Mouse (Mus musculus): ENCODE measurements around the gene Pop7. TPM values are rescaled to one million over a fixed set of nuclear protein-coding genes. Genes with fewer than 3 reads are reported as not detected.

Pop7 gene
- total RNA-seq (2021), result 10 to 100 TPM; 12.5 to 16.9 TPM
- long read RNA-seq, experiment 1, transcript Pop7-201 (2 exons, 881 nt), result major isoform, 7 of 8 reads
- long read RNA-seq, experiment 1, partial matches to known transcripts, result 0 of 8 reads
- long read RNA-seq, experiment 1, other reads (novel, unspliced or antisense), result 0 of 8 reads
- long read RNA-seq, experiment 2, transcript Pop7-201 (2 exons, 881 nt), result major isoform, 6 of 9 reads
- long read RNA-seq, experiment 2, partial matches to known transcripts, result 0 of 9 reads
- long read RNA-seq, experiment 2, other reads (novel, unspliced or antisense), result 0 of 9 reads

DNA sequence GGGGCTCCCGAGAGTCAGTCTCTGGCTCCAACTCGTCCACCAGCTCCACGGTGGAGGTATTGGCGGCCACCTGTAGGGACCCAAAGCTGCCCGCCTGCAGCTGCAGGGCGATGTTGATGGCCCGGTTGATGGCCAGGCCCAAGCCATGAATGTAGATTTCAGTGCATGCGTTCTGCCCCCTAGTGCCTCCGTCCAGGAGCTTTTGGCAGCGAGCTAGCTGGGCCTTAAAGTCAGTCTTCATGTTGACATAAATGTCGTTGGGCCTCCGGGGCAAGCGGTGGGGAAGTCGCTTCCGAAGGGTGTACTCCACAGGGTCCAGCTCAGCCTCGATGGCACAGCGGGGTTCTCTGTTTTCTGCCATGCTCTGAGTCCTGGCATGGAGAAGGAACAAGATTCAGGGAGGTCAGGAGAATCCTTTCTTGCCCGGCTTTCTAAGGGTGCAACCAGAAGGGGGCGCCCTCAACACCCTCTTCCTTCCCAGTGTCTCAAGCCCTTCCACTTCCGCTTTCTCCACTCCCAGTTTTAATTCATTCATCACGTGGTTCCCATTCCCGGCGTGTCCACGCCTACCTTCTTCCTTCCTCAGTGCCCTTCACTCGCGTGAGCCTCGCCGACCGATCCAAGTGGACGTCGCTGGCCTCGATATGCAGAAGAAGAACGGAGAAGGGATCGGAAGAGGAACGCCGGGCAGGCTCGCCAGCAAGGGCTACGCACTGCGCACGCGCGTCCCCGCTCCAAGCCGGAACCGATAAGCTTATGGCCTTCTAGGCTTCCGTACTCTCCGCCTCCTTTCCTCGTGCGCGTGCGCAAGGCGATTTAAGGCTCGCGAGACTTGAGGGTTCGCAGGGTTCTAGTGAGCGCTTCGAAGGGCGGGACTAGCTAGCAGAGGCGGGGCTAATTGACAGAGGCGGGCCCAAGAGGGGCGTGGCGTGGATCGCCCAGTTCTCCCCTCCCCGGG, at the start of gene Pop7:
Pop7 (minus strand) TSS at position 810 of the 958 bp plus-strand sequence.
- intact Hi-C loops (cut with DNase I), result loop anchor here (2.0 to 5.0 kb wide), 2 partner anchors 19 to 210 kb away; partner anchors contain the start of gene Ufsp1

DNA sequence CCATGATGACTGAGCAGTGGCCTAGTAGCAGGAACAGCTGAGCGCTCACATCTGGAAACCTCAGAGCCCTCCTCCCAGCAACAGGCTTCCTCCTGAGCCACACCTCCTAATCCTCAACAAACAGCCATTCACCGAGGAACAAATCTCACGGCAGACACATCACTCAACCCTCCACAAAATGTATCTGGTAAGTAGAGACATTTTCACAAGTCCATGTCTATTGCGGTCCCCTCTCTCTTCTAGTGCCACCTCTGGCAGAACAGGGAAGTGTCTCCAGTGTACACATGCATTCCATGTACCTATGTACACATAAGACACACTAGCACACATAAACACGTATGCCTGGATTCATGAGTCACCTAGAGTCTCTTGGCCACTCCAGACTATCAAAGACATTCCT, 48.8 kb upstream of the Pop7 start:
- intact Hi-C loops (cut with DNase I), result no loop called here
- no peak for DNase-seq

More for the DNA sequence above, at the start of gene Pop7:
- DNase-seq, result peak; percentile 100

DNA sequence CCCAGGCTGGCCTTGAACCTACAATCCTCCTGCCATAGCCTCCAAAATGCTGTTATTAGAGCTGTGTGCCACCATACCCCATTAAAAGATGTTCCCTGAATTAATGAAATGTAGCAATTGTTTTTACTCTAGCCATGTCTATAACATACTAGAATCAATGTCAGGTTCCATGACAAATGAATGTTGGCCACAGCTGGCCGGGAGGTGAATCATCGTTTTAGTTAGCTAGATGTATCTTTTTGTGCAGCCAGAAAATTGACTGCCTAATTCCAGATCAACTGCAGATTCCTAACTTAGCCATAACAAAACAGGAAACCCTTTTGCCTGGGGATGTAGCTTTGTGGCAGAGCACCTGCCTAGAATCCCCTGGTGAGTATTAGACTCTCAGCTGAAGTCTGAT, 47.5 kb upstream of the Pop7 start:
- intact Hi-C loops (cut with DNase I), result no loop called here
- no peak for DNase-seq

DNA sequence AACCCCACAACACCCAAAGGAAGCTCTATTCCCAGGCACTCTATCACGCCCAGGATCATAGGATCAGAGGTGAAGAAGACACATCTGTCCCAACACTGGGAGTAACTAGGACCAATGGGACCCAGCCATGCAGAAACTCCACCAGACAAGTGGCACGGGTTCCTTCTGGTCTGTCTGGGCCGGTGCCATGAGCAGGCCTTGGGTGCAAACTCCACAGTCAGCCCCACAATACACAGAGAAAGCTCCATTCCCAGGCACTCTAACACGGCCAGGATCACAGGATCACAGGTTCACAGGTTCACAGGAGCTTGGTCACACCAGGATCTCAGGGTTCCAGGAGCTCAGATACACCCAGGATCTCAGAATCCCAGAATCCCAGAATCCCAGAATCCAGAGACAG, 43.3 kb upstream of the Pop7 start:
- DNase-seq, result no peak
- intact Hi-C loops (cut with DNase I), result no loop called here

DNA sequence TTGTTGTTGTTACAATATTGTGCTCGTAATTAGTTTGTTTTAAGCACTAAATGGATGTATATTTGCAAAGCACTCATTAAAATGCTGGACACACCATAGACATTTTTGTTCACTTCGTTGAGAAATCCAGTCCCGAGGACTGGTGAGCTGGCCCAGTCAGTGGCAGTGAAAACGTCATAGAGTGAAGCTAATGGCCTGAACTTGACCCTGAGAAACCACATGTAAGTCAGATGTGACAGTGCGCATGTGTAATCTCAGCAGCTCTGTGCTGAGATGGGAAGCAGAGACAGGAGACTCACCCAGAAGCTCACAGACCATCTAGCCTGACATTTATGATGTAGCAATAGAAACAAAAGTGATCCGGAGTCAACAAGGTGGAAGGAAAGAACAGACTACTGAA, 42.6 kb upstream of the Pop7 start:
- no peak for DNase-seq
- intact Hi-C loops (cut with DNase I), result no loop called here

DNA sequence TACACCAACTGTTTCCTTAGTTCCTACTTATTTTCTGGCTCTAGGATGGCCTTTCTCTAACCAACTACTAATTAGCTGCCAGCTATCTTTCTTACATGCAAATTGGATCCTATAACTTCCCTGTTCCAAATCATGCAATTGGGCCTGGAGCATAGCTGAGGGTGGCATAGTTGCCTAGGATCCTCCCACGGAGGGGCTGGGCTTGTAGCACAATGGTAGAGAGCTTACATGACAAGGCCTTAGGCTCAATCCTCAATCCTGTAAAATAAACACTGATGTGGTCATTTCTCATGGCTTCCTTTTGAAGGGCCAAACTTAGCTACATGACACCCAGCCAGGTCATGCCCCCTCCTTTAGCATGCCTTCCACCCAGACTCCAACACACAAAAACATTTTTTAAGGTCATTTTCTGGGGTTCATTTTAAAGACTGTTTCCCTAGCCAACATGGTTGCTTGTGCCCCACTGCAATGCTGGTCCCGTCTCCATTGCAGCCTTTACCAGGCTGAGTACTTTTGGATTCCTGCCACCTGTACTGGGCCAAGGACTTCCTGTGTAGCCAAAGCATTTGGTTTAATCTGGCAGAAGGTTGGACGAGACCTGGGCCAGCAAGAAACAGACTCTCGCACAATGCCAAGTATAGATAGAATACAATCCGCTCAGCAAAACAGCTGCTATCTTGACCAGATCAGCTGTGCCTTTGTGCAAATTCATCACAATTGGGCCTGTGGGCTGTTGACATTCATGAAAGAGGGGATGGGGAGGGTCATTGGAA, 39.6 kb upstream of the Pop7 start:
- no peak for DNase-seq
- intact Hi-C loops (cut with DNase I), result no loop called here

DNA sequence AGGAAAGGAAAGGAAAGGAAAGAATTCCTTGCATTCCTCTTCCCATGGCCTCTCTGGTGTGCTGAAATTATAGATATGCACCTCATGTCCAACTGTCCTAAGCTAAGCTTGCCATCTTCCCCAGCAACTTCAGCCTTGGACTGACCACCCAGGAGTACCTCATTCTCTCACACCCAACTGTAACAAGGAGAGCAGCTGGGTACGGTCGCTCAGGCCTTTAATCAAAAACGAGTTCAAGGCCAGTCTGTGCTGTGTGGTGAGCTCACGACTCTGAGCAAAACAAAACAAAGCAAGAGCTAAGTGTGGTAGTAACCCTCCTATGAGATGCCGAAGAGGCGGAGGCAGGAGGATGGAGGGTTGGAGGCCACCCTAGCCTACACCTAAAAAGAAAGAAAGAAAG, 38.7 kb upstream of the Pop7 start:
- intact Hi-C loops (cut with DNase I), result no loop called here

DNA sequence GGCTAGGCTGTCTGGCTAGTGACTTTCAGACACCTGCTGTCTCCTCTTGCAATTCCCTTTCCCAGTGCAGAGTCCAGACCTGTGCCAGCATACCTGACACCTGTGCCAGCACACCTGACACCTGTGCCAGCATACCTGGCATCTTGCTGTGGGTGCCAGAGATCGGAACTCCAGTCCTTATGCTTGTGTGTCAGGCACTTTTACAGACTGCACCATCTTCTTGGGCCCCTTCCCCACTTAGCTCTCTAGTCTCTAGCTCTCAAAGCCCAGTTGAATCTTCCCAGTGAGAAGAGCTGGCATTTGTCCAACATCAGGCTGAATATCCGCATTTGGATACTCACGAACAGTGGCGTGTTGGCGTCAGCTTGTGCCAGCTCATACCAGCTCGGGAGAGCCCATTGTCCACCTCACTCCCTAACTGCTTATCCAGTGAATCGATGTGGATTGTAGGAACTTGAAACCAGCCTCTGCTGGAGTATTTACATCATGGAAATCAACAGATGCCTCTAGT, 37.0 kb upstream of the Pop7 start:
- intact Hi-C loops (cut with DNase I), result no loop called here
- no peak for DNase-seq

More for the DNA sequence above, 38.7 kb upstream of the Pop7 start:
- DNase-seq, result no peak

DNA sequence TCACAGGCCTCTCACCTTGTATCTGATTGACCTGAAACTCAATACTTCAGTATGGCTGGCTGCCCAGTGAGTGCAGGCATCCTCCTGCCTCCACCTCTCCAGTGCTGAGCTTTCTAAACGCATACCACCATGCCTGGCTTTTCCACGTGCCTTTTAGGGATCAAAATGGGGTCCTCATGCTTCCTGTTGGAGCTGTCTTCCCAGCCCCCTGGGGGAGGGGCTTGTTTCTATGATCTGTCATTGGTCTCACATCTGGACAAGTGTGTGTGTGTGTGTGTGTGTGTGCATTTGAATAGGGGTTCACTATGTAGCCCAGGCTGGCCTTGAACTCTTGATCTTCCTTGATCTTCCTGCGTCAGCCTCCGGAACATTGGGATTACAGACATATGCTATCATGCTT, 35.1 kb upstream of the Pop7 start:
- DNase-seq, result no peak
- intact Hi-C loops (cut with DNase I), result no loop called here

DNA sequence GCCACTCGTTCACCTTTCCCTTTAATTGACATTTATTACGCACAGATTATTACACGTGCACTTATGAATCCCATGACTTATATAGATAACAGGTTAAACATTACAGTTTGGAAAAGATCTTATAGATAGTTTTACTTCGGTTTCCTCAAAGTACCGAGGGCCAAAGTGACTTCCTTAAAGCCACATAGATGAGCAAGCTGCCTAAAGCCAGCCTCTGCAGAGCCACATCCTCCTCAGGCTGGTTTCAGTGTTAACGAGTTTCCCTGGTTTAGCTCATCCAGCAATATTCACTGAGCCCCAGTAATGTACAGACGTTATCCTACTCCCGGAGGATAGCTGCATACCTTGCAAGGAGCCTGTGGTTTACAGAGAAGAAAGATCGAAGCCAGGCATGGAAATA, 33.0 kb upstream of the Pop7 start:
- intact Hi-C loops (cut with DNase I), result no loop called here
- DNase-seq, result no peak

DNA sequence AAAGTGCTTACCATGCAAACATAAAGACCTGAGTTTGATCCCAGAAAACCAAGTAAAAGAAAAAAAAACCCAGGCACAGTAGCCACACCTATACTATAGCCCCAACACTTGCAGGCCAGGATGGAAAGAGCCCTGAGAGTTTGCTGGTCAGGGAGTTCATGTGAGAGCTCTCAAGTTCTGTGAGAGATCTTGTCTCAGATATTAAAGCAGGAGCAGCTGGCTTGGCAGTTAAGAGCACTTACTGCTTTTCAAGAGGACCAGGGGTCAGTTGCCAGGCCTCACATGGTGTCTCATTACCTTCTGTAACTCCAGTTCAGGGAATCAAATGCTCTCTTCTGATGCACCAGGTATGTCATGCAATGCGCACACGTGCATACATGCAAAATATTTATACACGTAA, 32.4 kb upstream of the Pop7 start:
- intact Hi-C loops (cut with DNase I), result loop anchor here (5.0 kb wide), 2 partner anchors 98 to 213 kb away; partner anchors contain the start of gene Tsc22d4
- no peak for DNase-seq

DNA sequence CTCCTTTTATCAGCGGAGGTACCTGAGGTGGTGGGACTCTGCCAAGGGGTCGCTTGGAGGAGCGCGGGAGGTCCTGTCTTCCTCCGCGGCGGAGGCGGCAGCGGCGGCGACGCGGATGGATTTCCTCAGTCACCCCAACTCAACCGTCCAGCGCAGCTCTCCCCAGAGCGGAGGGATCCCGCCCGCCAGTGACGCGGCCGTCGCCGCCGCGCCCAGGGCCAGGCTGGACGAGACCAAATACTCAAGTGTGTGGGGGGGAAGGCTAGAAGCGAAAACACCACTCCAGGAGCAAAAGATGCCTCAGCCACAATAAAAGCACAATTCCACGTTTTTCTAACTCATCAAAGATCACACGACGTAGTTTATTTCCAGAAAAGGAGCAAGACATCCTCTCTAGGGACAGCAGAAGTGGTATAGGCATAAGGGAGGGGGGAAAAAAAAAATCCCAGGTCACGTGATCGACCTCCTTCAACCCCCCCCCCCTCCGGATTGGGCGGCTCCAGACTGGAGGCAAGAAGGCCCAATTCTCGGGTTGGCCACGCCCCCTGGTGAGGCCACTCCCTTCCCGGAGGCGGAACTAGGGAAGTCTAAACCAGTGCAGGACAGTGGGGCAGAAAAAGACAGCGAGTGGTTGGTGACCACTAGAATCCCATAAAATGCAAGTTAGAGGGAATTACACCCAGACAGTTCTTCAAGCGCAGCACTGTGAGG, 31.0 kb upstream of the Pop7 start, which contains the start of the genes Epo and Gnb2:
Epo (minus strand) TSS at position 126 of the 711 bp plus-strand sequence.
Gnb2 (minus strand) TSS at position 394 of the 711 bp plus-strand sequence.
- intact Hi-C loops (cut with DNase I), result loop anchor here (2.0 to 5.0 kb wide), 3 partner anchors 68 to 214 kb away; partner anchors contain the start of genes Mospd3 and Tsc22d4
- peak; percentile 97 to 99 for DNase-seq

DNA sequence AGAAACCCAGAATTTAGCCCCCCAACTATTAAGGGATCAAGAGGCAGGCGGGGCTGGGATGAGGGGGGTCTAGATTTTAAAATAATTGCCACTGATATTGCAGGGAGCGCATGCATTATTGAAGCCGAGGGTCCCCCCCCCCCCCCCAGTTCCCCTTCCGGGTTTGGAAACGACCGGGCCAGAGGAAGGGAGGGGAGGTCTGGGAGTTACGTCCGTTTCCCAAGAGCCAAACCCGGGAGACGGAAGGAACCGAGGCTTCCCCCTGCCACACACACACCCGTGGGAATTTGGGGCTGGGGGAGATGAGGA, 30.4 kb upstream of the Pop7 start:
- DNase-seq, result no peak
- intact Hi-C loops (cut with DNase I), result loop anchor here (2.0 to 5.0 kb wide), 3 partner anchors 68 to 215 kb away; partner anchors contain the start of genes Mospd3 and Tsc22d4

DNA sequence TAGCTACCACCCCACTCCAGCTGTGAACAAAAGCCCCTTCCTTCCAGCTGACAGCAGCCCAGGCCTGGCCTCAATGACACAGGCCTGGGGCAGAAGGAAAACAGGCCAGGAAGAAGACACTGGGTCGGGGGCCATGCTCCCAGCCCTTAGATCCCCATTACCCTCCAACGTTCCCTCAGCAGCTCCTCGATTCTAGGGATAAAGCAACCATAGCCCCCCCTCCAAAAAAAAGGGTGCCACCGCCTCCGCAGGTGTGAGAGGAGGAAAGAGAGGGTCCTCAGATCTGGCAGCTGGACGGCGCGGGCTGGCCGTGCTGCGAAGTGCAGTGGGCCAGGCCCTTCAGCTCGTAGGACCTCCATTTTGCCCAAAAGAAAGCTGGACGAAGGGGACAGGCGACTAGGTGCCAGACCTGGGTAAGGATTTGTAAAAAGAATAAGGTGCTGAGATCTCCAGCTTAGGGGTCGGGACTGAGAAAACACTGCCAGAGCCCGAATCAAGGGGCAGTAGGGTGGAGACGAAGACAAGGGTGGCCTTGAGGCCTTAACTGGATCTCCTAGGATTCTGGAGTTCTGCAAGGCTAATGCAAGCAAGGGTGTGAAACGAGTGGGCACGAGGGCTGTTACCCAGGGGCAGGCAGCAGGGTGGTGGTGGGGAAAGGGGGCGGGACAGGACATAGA, 30.0 kb upstream of the Pop7 start:
- no peak for DNase-seq

DNA sequence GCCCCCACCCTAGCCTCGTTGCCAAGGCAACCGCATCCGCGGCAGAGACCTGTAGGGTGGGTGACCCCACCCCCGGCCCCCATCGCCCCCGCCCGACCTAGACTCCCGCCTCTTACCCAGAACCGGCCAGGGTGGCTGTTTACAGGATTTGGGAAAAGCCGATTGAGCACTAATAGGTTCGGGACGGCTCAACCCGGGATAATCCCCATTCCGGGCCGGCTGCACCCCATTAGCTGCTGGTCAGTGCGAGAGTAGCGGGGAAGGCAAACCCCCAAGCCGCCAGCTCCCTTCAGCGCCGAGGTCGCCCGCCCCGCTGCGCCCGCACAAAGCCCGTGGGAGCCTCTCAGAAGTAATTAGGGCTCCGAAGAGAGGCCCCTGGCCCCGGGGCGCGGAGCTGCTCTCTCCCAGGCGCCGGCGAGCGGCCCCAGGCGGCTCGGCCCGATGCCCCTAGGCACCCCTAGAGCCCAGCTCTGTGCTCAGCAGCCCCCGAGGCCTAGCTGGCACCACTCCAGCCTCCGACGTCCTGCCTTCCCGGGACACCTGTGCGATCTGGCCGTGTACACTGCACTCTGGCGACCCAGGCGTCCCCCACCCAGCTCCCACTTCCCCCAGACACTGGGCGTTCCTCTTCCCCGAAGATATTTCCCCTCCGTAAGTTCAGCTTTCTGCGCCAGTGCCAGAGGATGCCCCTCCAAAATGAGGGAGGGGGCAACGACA, 29.3 kb upstream of the Pop7 start:
- intact Hi-C loops (cut with DNase I), result loop anchor here (2.0 to 5.0 kb wide), 3 partner anchors 69 to 216 kb away; partner anchors contain the start of genes Mospd3 and Tsc22d4

More for the DNA sequence above, 30.0 kb upstream of the Pop7 start:
- intact Hi-C loops (cut with DNase I), result loop anchor here (2.0 to 5.0 kb wide), 3 partner anchors 69 to 215 kb away; partner anchors contain the start of genes Mospd3 and Tsc22d4

DNA sequence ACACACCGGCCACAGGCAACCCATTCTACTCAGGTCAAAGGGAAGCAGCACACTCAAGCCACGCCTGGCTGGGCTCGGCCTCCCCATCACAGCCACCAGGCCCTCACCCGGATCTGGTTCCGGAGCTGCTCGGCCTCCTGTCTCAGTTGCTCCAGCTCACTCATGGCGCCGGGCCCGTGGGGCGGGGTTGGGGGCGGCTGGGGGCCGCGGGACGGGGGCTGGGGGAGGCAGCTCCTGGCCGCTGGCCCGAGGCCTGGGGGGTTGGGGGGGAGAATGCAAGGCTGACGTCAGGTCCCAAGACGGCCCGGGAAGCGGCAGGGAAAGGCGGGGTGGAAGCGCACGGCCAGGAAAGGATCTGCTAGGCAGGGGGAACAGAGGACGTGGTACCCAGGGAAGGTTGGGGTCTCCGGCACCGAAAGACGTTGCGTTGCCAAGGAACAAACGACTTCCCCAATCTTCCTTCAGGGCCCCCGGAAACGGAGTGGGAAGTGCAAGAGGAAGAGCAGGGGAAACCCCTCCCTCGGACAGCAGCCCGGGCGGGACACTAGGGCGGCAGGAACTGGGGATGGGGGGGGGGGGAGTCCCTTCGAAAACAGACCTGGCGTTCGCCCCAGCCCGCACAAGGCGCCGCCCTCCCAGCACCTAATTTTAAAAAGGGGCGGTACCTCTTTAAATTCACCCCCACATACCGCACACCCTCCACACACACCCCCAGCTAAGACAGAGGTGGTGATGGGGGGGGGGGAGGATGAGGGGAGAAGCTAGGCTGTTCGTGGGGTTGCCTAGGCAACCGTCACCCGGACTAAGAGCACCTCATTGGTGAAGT, 28.5 kb upstream of the Pop7 start:
- DNase-seq, result peak; percentile 81 to 82
- intact Hi-C loops (cut with DNase I), result loop anchor here (5.0 kb wide), 2 partner anchors 102 to 216 kb away; partner anchors contain the start of gene Tsc22d4

More for the DNA sequence above, 29.3 kb upstream of the Pop7 start:
- peak; percentile 72 to 76 for DNase-seq

DNA sequence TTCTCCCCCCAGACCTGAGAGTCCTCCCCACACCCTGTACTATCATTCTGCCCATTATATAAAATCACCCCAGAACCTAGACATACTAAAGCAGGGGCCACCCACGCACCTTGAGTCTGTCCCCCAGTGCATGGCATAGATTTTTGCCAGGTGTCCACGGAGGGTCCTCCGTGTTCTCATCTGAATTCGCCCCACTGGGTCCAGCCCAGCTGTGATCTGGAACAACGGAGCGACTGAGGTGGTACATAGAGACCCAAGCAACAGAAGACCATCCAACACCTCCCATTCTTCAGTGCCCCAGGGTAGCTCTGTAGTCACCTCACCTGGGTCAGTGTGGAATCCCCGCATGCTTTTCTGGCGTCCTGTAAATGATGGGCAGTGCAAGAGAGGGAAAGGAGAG, 27.8 kb upstream of the Pop7 start:
- intact Hi-C loops (cut with DNase I), result loop anchor here (5.0 kb wide), 2 partner anchors 102 to 217 kb away; partner anchors contain the start of gene Tsc22d4
- no peak for DNase-seq

All from heart, postnatal 14 days (tissue).